Mouse (Mus musculus): ENCODE data around the gene Lclat1. TPM values are rescaled to one million over a fixed set of nuclear protein-coding genes. Genes with fewer than 3 reads are reported as not detected.
A peak's percentile ranks its signal among the peaks of the same experiment; 100 is the strongest.

Gene Lclat1
- 54.6 and 61.3 TPM in 2 replicates for polyA plus RNA-seq (2014; fragmentation: Nextera tagmentation; extraction: Ambion mirVana)

- Histone ChIP-seq H3K27me3 (ENCODE audit: control insufficient read depth, insufficient read depth, low read length) (no peaks in the 10 kb centered on the region), H3K9ac (ENCODE audit: low read length) (peak within 1 kb of the TSS; percentile 92), H3K4me1 (ENCODE audit: control insufficient read depth in 2 of 2, insufficient read depth in 2 of 2, low read length in 2 of 2) (peaks cover 8 to 22% of the 10 kb centered on the region in 2 experiments; a peak in 3 of 4 replicates), H3K27ac (replicated peaks in 1 of 2; ENCODE audit: control insufficient read depth in 1 of 2, insufficient read depth in 1 of 2, low read depth in 2 of 2, low read length in 2 of 2) (peak within 1 kb of the TSS; percentile 78 to 83), H3K9me3 (ENCODE audit: control insufficient read depth, low read length) (no peaks in the 10 kb centered on the region), H3K4me3 (ENCODE audit: control insufficient read depth in 1 of 2, insufficient read depth in 1 of 2, low read depth in 1 of 2, low read length in 2 of 2) (peak within 1 kb of the TSS; percentile 87 to 99), H3K36me3 (ENCODE audit: control insufficient read depth, insufficient read depth, low read length) (peaks cover 7% of the 10 kb centered on the region; the same call in 1 of the 2 replicates), H3K4me2 (ENCODE audit: low read length) (peak within 1 kb of the TSS; percentile 97)
- ATAC-seq (ENCODE audit: insufficient number of reproducible peaks, insufficient read depth, low FRiP score, low read depth), result peak; percentile 98
- WGBS, result 6% methylated on average over 51 of the region's 51 CpGs
Measured at GRCm38 (mm10) chr17:73107158-73108157, at the start of gene Lclat1. Lclat1 (plus strand) TSS chr17:73107985.

- no peaks in the 10 kb centered on the region for H3K36me3 ChIP-seq (ENCODE audit: control insufficient read depth, insufficient read depth, low read length)
- peak overlapping the region; percentile 1 to 5; a peak in 1 of 4 replicates for H3K27ac ChIP-seq (replicated peaks in 1 of 2; ENCODE audit: control insufficient read depth in 1 of 2, insufficient read depth in 1 of 2, low read depth in 2 of 2, low read length in 2 of 2)
- 0 out of 2 replicates have a peak, but pooled peaks cover 4% of the 10 kb centered on the region for H3K9me3 ChIP-seq (ENCODE audit: control insufficient read depth, low read length)
- no peak overlapping the region for H3K9ac ChIP-seq (ENCODE audit: low read length)
- no peak overlapping the region for H3K4me3 ChIP-seq (ENCODE audit: control insufficient read depth in 1 of 2, insufficient read depth in 1 of 2, low read depth in 1 of 2, low read length in 2 of 2)
- peaks cover 25 to 36% of the 10 kb centered on the region in 2 experiments for H3K4me1 ChIP-seq (ENCODE audit: control insufficient read depth in 2 of 2, insufficient read depth in 2 of 2, low read length in 2 of 2)
- ATAC-seq (ENCODE audit: insufficient number of reproducible peaks, insufficient read depth, low FRiP score, low read depth), result no peak
- WGBS, result 40% methylated on average over 5 of the region's 5 CpGs
- H3K27me3 ChIP-seq (ENCODE audit: control insufficient read depth, insufficient read depth, low read length), result no peaks in the 10 kb centered on the region
- H3K4me2 ChIP-seq (ENCODE audit: low read length), result no peak overlapping the region
Measured at GRCm38 (mm10) chr17:73058319-73058718, 49.5 kb upstream of the Lclat1 start.

GRCm38 (mm10) chr17:73060224-73060896 lies 47.4 kb upstream of the Lclat1 start:
- Histone ChIP-seq H3K4me2 (ENCODE audit: low read length) (no peak overlapping the region), H3K27ac (replicated peaks in 1 of 2; ENCODE audit: control insufficient read depth in 1 of 2, insufficient read depth in 1 of 2, low read depth in 2 of 2, low read length in 2 of 2) (no peak overlapping the region), H3K36me3 (ENCODE audit: control insufficient read depth, insufficient read depth, low read length) (no peaks in the 10 kb centered on the region), H3K27me3 (ENCODE audit: control insufficient read depth, insufficient read depth, low read length) (no peaks in the 10 kb centered on the region), H3K9me3 (ENCODE audit: control insufficient read depth, low read length) (no peaks in the 10 kb centered on the region), H3K9ac (ENCODE audit: low read length) (no peak overlapping the region), H3K4me1 (ENCODE audit: control insufficient read depth in 2 of 2, insufficient read depth in 2 of 2, low read length in 2 of 2) (peaks cover 19 to 23% of the 10 kb centered on the region in 2 experiments), H3K4me3 (ENCODE audit: control insufficient read depth in 1 of 2, insufficient read depth in 1 of 2, low read depth in 1 of 2, low read length in 2 of 2) (no peak overlapping the region)
- 81% methylated on average over 3 of the region's 3 CpGs for WGBS
- 0 out of 2 replicates have a peak, but pooled peaks have one; percentile 11 for ATAC-seq (ENCODE audit: insufficient number of reproducible peaks, insufficient read depth, low FRiP score, low read depth)

DNA sequence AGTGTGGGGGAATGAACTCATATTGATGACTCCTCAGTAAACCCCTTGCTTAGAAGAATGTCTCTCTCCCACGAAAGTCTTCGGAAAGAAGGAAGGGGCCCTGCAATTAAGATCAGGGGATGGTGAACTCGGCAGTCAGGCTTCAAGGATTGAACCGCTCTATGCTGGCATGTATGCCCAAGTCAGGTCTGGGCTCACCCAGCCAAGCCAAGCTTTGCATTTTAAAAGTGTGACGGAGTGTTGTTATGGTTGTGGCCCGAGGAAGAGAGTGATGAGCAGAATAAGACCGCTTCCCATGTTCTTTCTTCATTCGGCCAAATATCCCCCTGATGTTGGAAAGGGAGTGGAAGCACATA lies 46.9 kb upstream of the Lclat1 start:
- Histone ChIP-seq H3K4me3 (ENCODE audit: control insufficient read depth in 1 of 2, insufficient read depth in 1 of 2, low read depth in 1 of 2, low read length in 2 of 2) (no peak overlapping the region), H3K9ac (ENCODE audit: low read length) (no peak overlapping the region), H3K36me3 (ENCODE audit: control insufficient read depth, insufficient read depth, low read length) (no peaks in the 10 kb centered on the region), H3K4me1 (ENCODE audit: control insufficient read depth in 2 of 2, insufficient read depth in 2 of 2, low read length in 2 of 2) (peaks cover 19 to 27% of the 10 kb centered on the region in 2 experiments), H3K9me3 (ENCODE audit: control insufficient read depth, low read length) (no peaks in the 10 kb centered on the region), H3K27ac (replicated peaks in 1 of 2; ENCODE audit: control insufficient read depth in 1 of 2, insufficient read depth in 1 of 2, low read depth in 2 of 2, low read length in 2 of 2) (no peak overlapping the region), H3K27me3 (ENCODE audit: control insufficient read depth, insufficient read depth, low read length) (no peaks in the 10 kb centered on the region), H3K4me2 (ENCODE audit: low read length) (no peak overlapping the region)
- no peak for ATAC-seq (ENCODE audit: insufficient number of reproducible peaks, insufficient read depth, low FRiP score, low read depth)
- 68% methylated on average over 8 of the region's 8 CpGs for WGBS

- H3K27me3 ChIP-seq (ENCODE audit: control insufficient read depth, insufficient read depth, low read length), result no peaks in the 10 kb centered on the region
- no peak overlapping the region for H3K4me2 ChIP-seq (ENCODE audit: low read length)
- no peaks in the 10 kb centered on the region for H3K9me3 ChIP-seq (ENCODE audit: control insufficient read depth, low read length)
- ATAC-seq (ENCODE audit: insufficient number of reproducible peaks, insufficient read depth, low FRiP score, low read depth), result no peak
- WGBS, result 71% methylated on average over 1 of the region's 1 CpGs
- H3K4me3 ChIP-seq (ENCODE audit: control insufficient read depth in 1 of 2, insufficient read depth in 1 of 2, low read depth in 1 of 2, low read length in 2 of 2), result no peak overlapping the region
- H3K27ac ChIP-seq (replicated peaks in 1 of 2; ENCODE audit: control insufficient read depth in 1 of 2, insufficient read depth in 1 of 2, low read depth in 2 of 2, low read length in 2 of 2), result no peak overlapping the region
- H3K9ac ChIP-seq (ENCODE audit: low read length), result no peak overlapping the region
- H3K36me3 ChIP-seq (ENCODE audit: control insufficient read depth, insufficient read depth, low read length), result no peaks in the 10 kb centered on the region
- peaks cover 35 to 44% of the 10 kb centered on the region in 2 experiments for H3K4me1 ChIP-seq (ENCODE audit: control insufficient read depth in 2 of 2, insufficient read depth in 2 of 2, low read length in 2 of 2)
Measured at GRCm38 (mm10) chr17:73062701-73063100, 45.1 kb upstream of the Lclat1 start.

GRCm38 (mm10) chr17:73063299-73063698 lies 44.5 kb upstream of the Lclat1 start:
- Histone ChIP-seq H3K4me1 (ENCODE audit: control insufficient read depth in 2 of 2, insufficient read depth in 2 of 2, low read length in 2 of 2) (peaks cover 38 to 45% of the 10 kb centered on the region in 2 experiments), H3K27ac (replicated peaks in 1 of 2; ENCODE audit: control insufficient read depth in 1 of 2, insufficient read depth in 1 of 2, low read depth in 2 of 2, low read length in 2 of 2) (no peak overlapping the region), H3K4me2 (ENCODE audit: low read length) (no peak overlapping the region), H3K36me3 (ENCODE audit: control insufficient read depth, insufficient read depth, low read length) (no peaks in the 10 kb centered on the region), H3K9me3 (ENCODE audit: control insufficient read depth, low read length) (no peaks in the 10 kb centered on the region), H3K27me3 (ENCODE audit: control insufficient read depth, insufficient read depth, low read length) (no peaks in the 10 kb centered on the region), H3K9ac (ENCODE audit: low read length) (no peak overlapping the region), H3K4me3 (ENCODE audit: control insufficient read depth in 1 of 2, insufficient read depth in 1 of 2, low read depth in 1 of 2, low read length in 2 of 2) (no peak overlapping the region)
- no peak for ATAC-seq (ENCODE audit: insufficient number of reproducible peaks, insufficient read depth, low FRiP score, low read depth)
- WGBS, result 92% methylated on average over 2 of the region's 2 CpGs

DNA sequence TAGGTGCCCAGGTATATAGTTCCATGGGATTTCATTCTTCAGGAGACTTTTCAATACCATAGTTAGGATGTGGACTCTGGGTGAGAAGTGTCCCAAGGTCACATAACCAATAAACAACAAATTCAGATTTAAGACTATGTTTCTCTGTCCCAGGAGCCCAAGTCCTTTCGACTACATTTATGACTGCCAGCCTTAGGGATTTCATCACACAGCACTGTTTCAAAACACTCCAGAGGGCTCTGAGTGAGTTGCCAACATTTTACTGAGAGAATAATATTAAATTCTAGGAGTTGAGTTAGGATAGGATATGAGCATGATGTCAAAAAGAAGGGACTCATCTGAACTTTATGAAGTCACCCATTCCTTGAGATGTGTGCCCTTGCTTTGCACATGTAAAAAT lies 44.0 kb upstream of the Lclat1 start:
- peaks cover 41 to 45% of the 10 kb centered on the region in 2 experiments for H3K4me1 ChIP-seq (ENCODE audit: control insufficient read depth in 2 of 2, insufficient read depth in 2 of 2, low read length in 2 of 2)

More for the DNA sequence above, 44.0 kb upstream of the Lclat1 start:
- WGBS, result 89% methylated on average over 1 of the region's 1 CpGs
- no peak for ATAC-seq (ENCODE audit: insufficient number of reproducible peaks, insufficient read depth, low FRiP score, low read depth)
- Histone ChIP-seq H3K4me3 (ENCODE audit: control insufficient read depth in 1 of 2, insufficient read depth in 1 of 2, low read depth in 1 of 2, low read length in 2 of 2) (no peak overlapping the region), H3K27me3 (ENCODE audit: control insufficient read depth, insufficient read depth, low read length) (no peaks in the 10 kb centered on the region), H3K9ac (ENCODE audit: low read length) (no peak overlapping the region), H3K9me3 (ENCODE audit: control insufficient read depth, low read length) (no peaks in the 10 kb centered on the region), H3K36me3 (ENCODE audit: control insufficient read depth, insufficient read depth, low read length) (no peaks in the 10 kb centered on the region), H3K27ac (replicated peaks in 1 of 2; ENCODE audit: control insufficient read depth in 1 of 2, insufficient read depth in 1 of 2, low read depth in 2 of 2, low read length in 2 of 2) (no peak overlapping the region), H3K4me2 (ENCODE audit: low read length) (no peak overlapping the region)

Measured in heart, embryonic 14.5 days (tissue).